Mouse (Mus musculus) bone marrow, adult 2 months (tissue): ENCODE measurements at regions not wholly inside any gene's neighbourhood (a gene's known extent, or its start where the extent isn't known, plus 50 kb on each side); places are given as distances from the start of the nearest gene placed in this dataset.

Experiments used
- H3K27ac ChIP-seq: fragments of 200-500 bp; 2 replicates; pipeline ENCODE4 v1.5.1; 2012; ENCODE audit warnings: low read depth, mild to moderate bottlenecking, control low read depth, inconsistent platforms, low read length; ENCODE audit not compliant: control insufficient read depth, poor library complexity, insufficient read depth
- H3K4me1 ChIP-seq: fragments of 200-500 bp; 2 replicates; pipeline ENCODE4 v1.6.1; 2011; ENCODE audit warnings: low read length; ENCODE audit not compliant: control insufficient read depth, insufficient read depth
- H3K4me3 ChIP-seq: fragments of 200-500 bp; replicated peaks from 2 replicates; pipeline ENCODE3; 2011; ENCODE audit warnings: mild to moderate bottlenecking, low read depth, low read length, control low read depth; ENCODE audit not compliant: control insufficient read depth
- CTCF ChIP-seq: fragments of 200-500 bp; IDR thresholded peaks from 2 replicates; pipeline ENCODE4 v1.5.1; 2011; ENCODE audit warnings: low read length, control low read depth; ENCODE audit not compliant: control insufficient read depth, insufficient read depth
- POLR2A ChIP-seq: fragments of 200-500 bp; IDR thresholded peaks from 2 replicates; pipeline ENCODE4 v1.6.1; 2011; ENCODE audit warnings: low read depth, mild to moderate bottlenecking, control low read depth, low read length, borderline replicate concordance; ENCODE audit not compliant: control insufficient read depth
- WGBS: fragments of 180-500 bp; shearing (Covaris S2); methylation state at CpG from one replicate; pipeline ENCODE4 v1.1.7; 2018; 5-methylcytosine and 5-hydroxymethylcytosine counted together

GRCm38 (mm10) chr2:124820821-124821220 is 247.1 kb upstream of the Slc24a5 start:
- 85% methylated on average over 9 of the region's 9 CpGs for WGBS
- H3K27ac ChIP-seq: no peak overlapping the region
- TF ChIP-seq POLR2A (no peak), CTCF (no peak)
- no peaks in the 10 kb centered on the region for H3K4me1 ChIP-seq
- no peak overlapping the region for H3K4me3 ChIP-seq

- no peaks in the 10 kb centered on the region for H3K4me1 ChIP-seq
- H3K27ac ChIP-seq: no peak overlapping the region
- TF ChIP-seq CTCF (no peak), POLR2A (no peak)
- 78% methylated on average over 4 of the region's 4 CpGs for WGBS
- no peak overlapping the region for H3K4me3 ChIP-seq
Measured at GRCm38 (mm10) chr2:124821366-124821765, 246.6 kb upstream of the Slc24a5 start.

GRCm38 (mm10) chr2:124848812-124849211 is 219.1 kb upstream of the Slc24a5 start:
- WGBS: 79% methylated on average over 4 of the region's 4 CpGs
- no peak overlapping the region for H3K4me3 ChIP-seq
- H3K27ac ChIP-seq: no peak overlapping the region
- H3K4me1 ChIP-seq: no peaks in the 10 kb centered on the region
- TF ChIP-seq POLR2A: no peak
- TF ChIP-seq CTCF: no peak

GRCm38 (mm10) chr2:124858504-124858903 is 209.4 kb upstream of the Slc24a5 start:
- Histone ChIP-seq H3K27ac (no peak overlapping the region), H3K4me3 (no peak overlapping the region), H3K4me1 (no peaks in the 10 kb centered on the region)
- no peak for TF ChIP-seq CTCF
- no peak for TF ChIP-seq POLR2A
- 7% methylated on average over 3 of the region's 3 CpGs for WGBS

- Histone ChIP-seq H3K4me1 (no peaks in the 10 kb centered on the region), H3K27ac (no peak overlapping the region), H3K4me3 (no peak overlapping the region)
- TF ChIP-seq POLR2A (no peak), CTCF (no peak)
- WGBS: 31% methylated on average over 4 of the region's 4 CpGs
Measured at GRCm38 (mm10) chr2:124888209-124888608, 179.7 kb upstream of the Slc24a5 start.

- H3K27ac ChIP-seq: no peak overlapping the region
- H3K4me3 ChIP-seq: no peak overlapping the region
- TF ChIP-seq CTCF (no peak), POLR2A (no peak)
- no peaks in the 10 kb centered on the region for H3K4me1 ChIP-seq
- WGBS: 90% methylated on average over 4 of the region's 4 CpGs
Measured at GRCm38 (mm10) chr2:124895002-124895401, 172.9 kb upstream of the Slc24a5 start.

- WGBS: 73% methylated on average over 4 of the region's 4 CpGs
Measured at GRCm38 (mm10) chr2:124903556-124903955, 164.4 kb upstream of the Slc24a5 start.

GRCm38 (mm10) chr2:124905076-124905475 is 162.8 kb upstream of the Slc24a5 start:
- no peak overlapping the region for H3K4me3 ChIP-seq
- TF ChIP-seq CTCF (peak; percentile 19; the same call in 1 of the 2 replicates), POLR2A (no peak)
- no peak overlapping the region for H3K27ac ChIP-seq
- WGBS: 69% methylated on average over 1 of the region's 1 CpGs
- H3K4me1 ChIP-seq: no peaks in the 10 kb centered on the region

More at GRCm38 (mm10) chr2:124903556-124903955, 164.4 kb upstream of the Slc24a5 start:
- Histone ChIP-seq H3K4me3 (no peak overlapping the region), H3K27ac (no peak overlapping the region), H3K4me1 (no peaks in the 10 kb centered on the region)
- TF ChIP-seq POLR2A: no peak
- TF ChIP-seq CTCF: no peak
